Mouse (Mus musculus): ENCODE data around the gene Auh. TPM values are rescaled to one million over a fixed set of nuclear protein-coding genes. Genes with fewer than 3 reads are reported as not detected.

The Auh gene
- 10 to 100 TPM; 12.5 to 27.8 TPM for polyA plus RNA-seq (2012; fragmentation: generic; extraction: Trizol)

DNA sequence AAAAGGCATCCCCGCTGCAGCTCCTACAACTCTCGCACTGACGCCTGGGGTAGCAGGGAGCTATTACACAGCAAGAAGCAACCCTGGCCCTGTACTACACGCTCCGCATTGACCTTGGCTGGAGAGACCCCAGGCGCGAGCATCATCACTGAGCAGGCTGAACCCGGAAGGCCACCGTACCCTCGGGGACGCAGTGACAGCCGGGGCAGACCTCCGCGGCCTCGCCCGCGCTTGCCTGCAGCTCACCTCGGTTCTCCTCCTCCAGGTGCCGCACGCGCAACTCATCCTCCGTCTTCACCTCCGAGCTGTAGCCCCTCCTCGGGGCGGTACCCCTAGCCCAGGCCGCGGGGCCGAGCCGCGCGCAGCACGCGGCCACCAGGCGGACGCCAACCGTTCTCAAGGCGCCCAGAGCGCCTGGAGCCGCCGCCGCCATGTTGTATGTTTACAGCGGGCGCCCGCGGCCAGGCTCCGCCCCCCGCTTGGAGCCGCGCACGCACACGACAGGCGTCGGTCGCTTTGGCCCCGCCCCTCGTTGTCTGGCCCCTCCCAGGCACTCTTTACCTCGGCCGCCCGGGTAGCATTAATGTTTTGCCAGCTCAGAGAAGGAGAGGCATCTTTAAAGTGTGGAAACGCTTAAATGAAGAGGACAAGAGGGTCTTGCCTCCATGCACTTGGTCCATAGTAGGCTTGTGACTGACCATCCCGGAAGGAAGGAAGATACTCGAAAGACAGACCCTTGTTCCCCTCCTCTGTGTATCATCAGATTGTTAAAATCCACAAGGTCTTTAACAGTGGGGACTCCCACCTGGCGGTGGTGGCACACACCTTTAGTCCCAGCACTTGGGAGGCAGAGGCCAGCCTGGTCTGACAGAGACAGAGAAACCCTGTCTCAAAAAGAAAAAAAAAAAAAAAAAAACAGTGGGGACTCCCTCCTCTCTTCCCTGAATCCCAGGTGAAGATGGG, at the start of gene Auh:
Gene Auh (minus strand): TSS at position 473 of the 963 bp plus-strand sequence.

Other genes with a start within 250 kb of the Auh start
- 10 to 100 TPM; 10.3 to 17.9 TPM for gene Nfil3, start 51.4 kb upstream of the Auh start, polyA plus RNA-seq (2012; fragmentation: generic; extraction: Trizol)

Measured in C3H10T1/2 (cell line).